Mouse (Mus musculus) retina, postnatal 7 days (tissue): ENCODE data around the gene Acot3.
"Not testable (repeated sequence)": the region's sequence is repeated elsewhere in the genome, so short reads cannot be mapped to it uniquely, and the experiment has no call there.

ENCODE experiments used
- DNase-seq: peaks from one replicate; pipeline ENCODE4 v3.0.0-alpha.2; 2012; ENCODE audit warnings: low read depth, low spot score

Gene Acot3

DNA sequence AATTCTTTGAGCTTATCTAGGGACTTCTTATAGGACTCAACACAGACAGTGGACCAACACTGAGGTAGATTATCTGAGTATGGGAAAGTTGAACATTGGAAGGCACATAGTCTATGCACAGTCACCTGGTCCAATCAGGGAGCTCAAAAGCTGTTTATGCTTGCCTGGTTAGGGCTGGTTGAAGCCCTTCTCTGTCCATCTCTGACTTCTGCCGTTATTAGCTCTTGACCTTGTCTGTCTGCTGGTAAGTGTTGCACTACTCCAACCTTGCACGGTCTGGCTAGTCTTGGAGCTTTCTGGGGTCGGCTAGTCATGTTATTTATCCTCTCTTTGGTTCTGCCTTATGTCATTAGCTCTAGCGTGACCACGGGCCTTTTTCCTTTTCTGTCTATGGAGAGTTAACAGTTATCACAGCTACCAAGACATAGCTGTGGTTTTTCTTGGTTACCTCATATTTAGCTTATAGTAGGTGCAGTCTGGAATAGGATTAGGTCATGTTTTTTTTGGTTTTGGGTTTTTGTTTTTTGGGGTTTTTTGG is at the start of gene Acot3:
TSS of gene Acot3 (plus strand) at position 208 of the 538 bp plus-strand sequence.
- DNase-seq: no peak

DNA sequence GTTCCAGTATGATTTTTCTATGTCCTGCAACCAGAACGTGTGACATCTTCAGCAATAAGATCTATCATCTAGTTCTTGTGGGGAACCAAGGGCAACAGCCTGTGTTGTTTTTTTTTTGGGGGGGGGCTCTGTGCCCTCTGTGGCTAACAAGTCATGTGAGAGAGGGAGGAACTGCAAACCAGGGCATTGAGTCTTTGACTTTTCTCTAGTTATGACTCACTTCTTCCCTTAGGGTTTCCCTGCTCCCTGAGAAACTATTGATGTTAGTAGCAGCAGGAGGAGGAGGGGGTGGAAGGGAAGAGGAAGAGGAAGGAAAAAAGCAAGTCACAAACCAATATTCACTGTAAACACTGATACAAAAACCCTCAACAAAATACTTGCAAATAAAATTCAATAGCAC is 48.1 kb upstream of the Acot3 start:
- DNase-seq: no peak

DNA sequence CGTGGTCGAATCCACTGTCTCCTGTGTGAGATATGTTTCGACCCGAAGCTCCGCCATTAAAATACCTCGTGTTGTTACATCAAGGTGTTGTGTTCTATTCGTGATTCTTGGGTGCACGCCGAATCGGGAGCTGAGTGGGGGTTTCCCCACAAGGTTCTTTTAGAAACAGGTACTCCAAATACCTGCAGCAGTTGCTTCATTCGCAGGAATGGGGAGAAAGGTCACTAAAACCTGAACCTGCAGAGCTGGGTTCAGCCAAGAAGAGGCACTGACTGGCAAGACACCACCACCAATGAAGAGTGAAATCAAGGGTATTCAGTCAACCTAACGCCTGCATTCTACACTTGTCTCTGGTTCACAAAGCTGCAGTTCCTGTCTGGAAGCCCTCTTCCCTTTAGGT is 43.7 kb upstream of the Acot3 start:
- DNase-seq: no peak

DNA sequence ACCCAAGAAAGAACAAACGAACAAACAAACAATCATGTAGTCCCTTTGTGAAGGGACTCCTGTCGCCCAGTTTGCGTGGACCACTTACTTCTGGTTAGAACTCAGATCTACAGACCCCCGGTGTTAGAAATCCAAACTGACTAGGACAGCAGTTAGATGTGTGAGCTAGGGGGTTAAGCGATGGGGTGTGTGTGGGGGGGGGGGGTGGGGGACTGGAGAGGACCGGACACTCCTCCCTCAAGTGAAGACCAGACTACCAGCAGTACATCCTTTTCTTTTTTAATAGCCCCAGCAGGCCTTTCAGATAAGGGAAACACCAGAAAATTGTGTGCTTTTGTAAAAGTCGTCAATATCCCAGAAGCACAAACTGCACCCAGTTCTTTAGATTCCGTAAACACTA is 43.2 kb upstream of the Acot3 start:
- no peak for DNase-seq

DNA sequence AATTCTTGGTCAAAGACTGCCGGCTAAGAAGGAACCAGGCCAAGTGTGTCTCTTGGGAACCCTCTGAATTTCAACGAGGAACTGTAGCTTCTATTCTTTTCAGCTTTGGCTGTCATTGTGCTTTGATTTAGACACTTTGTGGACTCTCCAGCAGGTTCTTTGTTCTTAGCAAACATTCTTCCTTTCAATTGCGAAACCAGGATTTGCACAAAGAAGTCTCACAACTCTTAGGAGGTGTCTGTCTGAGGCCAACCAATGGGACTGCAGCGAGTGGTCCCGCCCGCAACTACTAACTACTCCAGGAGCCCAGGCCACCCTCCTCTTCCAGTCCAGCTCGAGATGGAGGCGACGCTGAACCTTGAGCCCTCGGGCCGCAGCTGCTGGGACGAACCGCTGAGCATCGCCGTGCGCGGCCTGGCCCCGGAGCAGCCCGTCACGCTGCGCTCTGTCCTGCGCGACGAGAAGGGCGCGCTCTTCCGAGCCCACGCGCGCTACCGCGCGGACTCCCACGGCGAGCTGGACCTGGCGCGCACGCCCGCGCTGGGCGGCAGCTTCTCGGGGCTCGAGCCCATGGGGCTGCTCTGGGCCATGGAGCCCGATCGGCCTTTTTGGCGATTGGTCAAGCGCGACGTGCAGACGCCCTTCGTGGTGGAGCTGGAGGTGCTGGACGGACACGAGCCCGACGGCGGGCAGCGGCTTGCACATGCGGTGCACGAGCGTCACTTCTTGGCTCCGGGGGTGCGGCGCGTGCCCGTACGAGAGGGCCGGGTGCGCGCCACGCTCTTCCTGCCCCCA is 42.6 kb upstream of the Acot3 start, which contains the start of gene Acot1:
TSS of gene Acot1 (plus strand) at position 320 of the 795 bp plus-strand sequence.
- not testable (repeated sequence) for DNase-seq

DNA sequence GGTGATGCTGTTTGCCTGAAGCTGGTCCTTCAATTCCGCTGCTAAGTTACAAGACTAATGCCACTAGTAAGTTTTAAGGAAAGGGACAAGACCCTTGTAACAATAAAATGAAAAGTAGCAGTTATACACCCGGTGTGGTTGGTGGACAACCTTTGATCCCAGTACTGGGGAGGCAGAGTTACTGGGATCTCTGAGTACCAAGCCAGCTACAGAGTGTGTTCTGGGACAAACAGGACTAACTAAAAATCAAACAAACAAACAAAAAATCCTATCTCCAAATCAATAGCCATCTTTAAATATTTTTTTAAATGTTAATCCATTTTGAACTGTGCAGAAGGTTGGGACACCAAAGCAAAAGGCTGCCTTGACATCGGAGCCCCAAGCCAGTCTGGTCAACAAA is 41.7 kb upstream of the Acot3 start:
- DNase-seq: no peak

DNA sequence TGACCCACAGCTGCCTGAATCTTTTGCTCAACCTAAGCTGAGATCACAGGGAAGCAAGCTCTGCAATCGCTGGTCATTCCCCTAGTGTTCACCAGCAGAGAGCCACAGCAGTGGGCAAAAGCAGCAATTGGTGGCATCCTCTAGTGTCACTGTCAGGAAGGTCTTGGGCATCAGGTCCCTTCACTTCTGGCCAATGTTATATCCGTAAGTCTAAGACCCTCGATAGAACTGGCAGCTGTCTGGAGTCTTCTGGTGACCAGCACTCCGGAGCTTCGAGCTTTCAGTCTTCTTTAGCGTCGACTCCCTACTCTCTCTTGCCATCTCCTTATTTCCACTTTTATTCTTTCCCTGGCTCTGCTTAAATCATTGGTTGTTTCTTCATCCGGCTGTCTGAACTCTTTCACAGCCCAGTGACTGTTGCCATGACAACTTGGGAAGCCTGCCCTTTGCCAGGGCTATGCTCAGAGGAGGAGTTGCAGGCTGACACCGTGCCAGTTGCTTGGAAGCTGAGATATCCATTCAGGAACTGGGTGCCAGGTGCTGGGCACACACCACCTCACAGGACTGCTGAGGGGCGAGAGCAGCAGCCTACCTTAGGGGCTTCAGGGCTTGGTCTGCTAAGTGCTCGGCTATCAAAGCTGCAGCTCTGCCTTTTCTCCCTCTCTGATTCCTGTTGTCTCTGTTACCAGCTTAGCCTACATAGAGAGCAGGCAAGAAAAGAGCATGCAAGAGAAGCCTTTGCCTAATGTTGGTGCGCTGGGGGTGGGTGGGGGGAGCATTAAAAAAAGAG is 40.5 kb upstream of the Acot3 start:
- DNase-seq: peak; percentile 54

DNA sequence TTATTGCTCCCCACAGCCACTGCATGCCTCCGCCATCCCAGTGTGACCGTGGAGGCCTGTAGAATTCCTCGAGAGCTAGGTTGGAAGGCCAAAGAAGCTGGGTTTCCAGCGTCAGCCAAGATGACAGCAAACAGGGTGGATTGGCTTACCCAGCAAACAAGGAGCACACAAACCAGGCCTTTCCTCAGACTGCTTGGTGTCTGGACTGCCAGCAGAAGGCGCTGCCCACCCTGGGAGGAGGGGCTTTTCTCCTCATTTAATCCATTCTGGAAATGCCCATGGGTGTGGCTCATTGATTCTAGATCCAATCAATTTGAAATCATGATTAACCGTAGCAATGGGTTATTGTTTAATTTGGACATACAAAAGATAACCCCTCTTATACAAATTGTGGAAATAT is 38.8 kb upstream of the Acot3 start:
- no peak for DNase-seq

DNA sequence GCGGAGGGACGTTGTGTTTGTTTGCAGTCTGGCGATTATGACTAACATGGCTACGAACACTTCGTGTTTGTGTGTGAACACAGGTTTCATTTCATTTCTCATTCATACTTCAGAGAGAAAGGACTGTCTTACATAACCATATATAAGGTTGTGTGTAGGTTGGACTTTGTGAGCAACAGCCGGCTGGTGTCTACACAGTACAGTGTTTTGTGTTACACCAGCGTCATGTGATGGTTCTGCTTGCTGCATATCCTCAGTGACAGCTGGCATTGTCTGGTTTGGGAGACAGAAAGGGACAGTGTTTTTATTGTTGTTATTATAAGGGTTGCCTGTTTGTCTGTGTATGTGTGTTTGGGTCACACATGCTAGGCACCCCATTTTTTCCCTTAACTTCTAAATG is 38.2 kb upstream of the Acot3 start:
- no peak for DNase-seq

DNA sequence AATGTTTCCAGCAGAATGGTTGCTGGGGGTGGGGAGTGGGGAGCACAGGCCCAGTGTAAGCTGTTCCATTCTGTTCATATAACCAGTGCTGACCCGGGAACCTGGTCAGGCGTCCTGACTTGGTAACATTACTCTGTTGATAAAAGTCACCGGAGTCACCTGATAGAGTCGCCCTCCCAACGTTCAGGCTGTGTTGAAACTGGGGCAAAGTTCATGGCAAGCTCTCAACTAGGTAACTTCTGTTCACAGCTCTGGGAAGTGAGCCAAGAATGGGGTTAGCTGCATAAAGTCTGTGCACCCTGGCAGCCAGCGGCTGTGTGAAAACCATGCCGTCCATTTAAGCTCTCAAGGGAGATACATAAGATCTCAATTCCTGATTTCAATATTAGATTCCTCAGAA is 31.4 kb upstream of the Acot3 start:
- DNase-seq: not testable (repeated sequence)

DNA sequence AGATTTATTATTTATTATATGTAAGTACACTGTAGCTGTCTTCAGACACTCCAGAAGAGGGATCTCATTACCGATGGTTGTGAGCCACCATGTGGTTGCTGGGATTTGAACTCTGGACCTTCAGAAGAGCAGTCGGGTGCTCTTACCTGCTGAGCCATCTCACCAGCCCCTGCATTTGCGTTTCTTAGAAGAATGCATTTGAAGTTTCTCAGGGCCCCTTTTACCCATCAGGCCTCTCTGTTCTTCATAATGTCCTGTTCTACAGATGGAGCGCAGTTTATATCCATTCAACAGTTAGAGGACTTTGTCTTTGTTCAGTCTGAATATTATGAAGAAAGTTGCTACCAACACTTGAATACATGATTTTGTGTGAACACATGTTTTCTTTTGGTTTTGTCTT is 29.7 kb upstream of the Acot3 start:
- not testable (repeated sequence) for DNase-seq

DNA sequence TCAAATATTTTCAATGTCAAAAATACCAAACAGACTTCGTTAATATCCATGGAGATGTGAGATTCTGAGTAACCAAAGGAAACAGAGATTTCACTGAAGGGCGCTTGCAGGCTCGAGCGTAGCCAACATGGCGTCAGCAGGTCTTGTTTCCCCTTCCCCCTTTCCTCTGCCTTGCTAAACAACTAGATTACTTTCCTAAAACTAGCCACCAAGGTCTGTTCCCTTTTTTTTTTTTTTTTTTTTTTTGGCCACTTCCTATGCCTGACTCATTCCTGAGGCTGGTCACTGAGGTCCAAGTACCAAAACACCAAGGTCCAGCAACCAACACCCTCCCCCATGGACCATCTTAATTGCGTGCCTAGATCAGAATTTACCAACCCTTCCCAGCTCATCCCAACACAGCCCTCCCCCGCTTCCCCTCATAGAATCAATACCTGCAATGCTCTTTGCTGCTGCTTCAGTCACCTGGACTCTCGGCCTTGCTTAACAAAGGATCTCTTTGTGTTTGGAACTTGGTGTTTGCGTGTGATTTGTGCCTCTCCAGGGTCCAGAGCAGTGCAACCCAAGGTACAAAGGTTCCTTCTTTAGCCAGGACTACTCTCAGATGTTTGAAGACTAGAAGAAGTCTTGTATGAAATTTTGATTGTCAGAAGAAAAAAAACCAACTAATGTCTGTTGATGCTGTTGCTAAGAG is 28.7 kb upstream of the Acot3 start:
- no peak for DNase-seq

DNA sequence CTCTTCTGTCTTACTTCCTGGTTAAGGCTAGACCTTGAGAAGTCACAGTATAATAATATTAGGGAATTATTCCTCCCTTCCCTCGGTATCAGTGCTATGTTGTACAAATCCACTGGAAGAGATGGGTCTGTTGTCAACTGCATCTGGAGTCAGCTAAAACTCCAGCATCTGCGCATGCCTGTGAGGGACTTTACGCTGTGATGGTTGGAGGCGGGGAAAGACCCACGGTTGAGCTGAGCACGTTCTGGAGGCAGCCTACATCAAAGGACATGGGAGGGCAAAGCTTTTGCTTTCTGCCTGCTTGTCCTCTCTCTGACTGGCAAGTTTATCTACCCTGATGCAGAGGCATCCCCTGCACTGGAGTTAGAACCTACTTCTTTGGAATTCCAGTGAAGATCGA is 26.1 kb upstream of the Acot3 start:
- no peak for DNase-seq

DNA sequence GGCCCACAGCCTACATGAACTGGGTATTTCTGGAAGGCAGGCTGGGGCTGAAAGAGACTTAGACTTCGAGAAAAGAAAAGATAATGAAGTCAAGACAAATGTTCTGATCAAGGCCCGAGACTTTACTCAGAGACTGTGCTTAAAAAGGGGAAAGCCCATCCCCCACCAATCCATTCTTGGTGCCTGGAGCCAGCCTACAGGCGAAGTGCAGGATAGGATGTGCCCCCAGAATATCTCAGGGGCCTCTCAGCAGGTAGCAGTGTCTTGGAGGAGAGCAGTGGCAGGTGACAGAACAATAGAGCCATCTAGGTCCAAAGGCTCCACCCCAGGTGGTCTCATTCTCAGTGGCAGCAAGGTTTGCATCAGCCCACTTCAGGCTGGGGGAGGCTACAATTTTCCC is 23.6 kb upstream of the Acot3 start:
- not testable (repeated sequence) for DNase-seq

DNA sequence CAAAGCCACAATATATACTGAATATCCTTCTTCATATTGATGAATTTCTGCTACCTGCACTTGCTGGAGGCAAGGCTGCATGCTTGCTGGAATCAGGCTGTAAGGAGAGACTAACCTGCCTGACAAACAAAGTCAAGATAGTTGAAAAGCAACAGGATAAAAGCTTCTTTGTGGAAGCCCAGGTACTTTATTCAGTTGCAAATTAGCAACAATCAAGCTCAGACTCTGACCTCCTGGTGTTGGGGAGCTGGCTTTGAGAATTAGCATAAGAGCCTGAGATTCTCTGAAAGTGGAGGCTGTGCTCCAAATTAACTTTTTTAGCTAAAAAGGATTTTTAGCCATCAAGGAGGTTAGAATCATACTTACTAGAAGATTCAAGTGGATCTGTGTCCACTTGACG is 22.9 kb upstream of the Acot3 start:
- not testable (repeated sequence) for DNase-seq

DNA sequence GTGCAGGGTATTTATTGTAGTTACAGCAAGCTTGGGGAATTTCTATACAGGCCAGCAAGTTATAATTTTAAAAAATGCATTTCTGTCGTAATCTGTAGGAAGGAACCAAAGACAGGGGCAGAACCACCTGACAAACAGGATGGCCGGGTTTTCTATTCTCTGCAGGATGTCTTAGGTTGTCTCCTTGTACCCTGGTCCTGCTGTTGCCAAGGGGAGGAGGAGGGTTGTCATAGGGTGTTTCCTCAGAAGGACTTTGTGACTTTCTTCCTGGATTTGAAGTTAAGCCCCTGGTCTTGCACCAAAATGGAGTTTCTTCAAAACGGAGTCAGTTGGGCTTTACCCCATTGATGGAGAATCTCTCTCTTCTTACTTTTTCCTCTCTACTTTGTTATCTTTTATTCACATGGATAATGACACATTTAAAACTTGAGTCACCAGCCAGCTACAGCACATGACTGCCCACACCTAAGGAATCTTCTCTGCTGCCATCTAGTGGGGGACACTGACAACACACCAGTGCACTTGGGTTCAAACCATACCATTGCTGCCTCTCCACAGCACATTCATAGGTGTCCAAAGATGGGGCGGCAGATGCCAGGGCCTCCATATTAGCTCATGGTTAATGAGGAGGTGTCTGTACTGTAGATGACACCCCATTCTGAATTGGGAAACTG is 21.1 kb upstream of the Acot3 start:
- DNase-seq: peak; percentile 53

DNA sequence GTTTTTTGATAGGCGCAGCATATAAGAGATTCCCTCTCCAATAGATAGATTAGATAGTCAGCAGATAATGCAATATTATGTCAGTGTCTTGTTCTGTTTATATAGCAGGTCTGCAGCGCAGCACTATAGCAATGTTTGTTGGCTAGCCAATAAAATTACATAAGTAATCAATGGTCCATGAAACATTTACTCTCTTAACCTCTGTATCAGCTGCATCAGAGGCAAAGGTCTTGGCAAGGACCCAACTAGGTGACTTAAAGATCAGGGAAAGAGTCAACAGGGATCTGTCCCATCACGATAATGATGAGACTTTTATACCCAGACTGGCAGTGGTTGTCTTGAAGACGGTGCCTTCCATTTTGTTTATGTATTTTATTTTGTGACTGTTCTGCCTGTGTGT is 19.1 kb upstream of the Acot3 start:
- DNase-seq: no peak

DNA sequence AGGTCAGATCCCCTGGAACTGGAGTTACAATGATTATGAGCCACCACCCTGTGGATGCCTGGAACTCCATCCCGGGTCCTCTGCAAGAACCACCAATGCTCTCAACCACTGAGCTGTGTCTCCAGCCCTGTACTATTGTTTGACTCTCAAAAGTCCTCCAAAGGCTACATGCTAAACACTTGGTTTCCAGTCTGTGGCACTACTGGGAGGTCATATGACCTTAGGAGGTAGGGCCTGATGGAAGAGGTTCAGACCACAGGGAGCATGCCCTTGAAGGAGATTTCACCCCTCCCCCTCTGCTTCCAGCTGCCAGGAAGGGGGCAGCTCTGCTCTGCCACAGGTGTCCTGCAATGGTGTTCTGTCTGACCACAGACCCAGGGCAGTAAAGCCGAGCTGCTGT is 18.6 kb upstream of the Acot3 start:
- not testable (repeated sequence) for DNase-seq

DNA sequence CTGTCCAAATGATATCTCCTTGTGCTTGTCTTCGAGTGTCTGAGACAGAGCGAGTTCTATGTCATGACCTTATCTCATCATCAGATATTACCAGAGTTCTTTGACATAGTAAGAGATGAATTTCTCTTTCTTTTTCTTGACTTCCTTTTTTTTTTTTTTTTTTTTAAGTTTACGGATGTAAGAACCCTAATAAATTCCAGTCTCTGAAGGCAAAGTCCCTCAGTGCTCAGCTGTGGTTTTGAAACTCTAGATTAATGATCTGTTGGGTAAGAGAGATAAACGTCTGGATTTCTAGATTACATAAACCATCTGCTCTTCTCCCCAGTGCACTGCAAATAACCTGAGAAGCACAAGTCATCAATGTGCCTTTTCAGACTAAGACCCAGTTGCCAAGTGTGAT is 17.8 kb upstream of the Acot3 start:
- DNase-seq: no peak

DNA sequence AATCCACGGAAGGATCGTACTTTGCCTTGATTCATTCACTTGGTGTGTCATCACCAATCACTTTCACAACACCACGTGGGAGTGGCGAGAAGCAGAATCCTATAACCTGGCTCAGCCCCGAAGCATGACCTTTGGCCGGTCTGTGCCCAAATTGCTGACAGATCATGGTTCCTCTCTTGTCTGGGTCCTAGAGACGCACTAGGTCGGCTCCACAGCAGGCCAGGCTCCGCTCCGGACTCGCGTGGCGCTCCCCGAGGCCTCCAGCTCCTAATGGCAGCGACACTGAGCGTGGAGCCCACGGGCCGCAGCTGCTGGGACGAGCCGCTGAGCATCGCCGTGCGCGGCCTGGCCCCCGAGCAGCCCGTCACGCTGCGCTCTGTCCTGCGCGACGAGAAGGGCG is 13.7 kb upstream of the Acot3 start, which contains the start of gene Acot4:
TSS of gene Acot4 (plus strand) at position 139 of the 400 bp plus-strand sequence.
- not testable (repeated sequence) for DNase-seq

DNA sequence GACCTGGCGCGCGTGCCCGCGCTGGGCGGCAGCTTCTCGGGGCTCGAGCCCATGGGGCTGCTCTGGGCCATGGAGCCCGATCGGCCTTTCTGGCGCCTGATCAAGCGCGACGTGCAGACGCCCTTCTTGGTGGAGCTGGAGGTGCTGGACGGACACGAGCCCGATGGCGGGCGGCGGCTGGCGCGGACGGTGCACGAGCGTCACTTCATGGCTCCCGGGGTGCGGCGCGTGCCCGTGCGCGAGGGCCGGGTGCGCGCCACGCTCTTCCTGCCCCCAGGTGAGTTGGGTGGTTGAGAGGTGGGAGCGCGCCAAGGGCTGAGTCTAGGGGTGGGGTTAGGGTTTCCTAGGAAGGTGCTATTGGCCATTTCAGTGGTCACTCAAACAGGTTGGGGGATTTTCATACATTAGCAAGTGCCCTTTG is 13.2 kb upstream of the Acot3 start, which contains the start of gene Gm49366:
TSS of gene Gm49366 (plus strand) at position 245 of the 421 bp plus-strand sequence.
- DNase-seq: peak; percentile 32
